Mouse (Mus musculus): ENCODE measurements around the gene Cenpc1.

GRCm38 (mm10) chr5:86065876-86066550 is 630 bp upstream of the Cenpc1 start:
- no peak for TF ChIP-seq EP300 (optimal IDR thresholded peaks at IDR 0.05)
- TF ChIP-seq CTCF (IDR thresholded peaks at IDR 0.05; ENCODE audit: low read depth) = no peak
